Mouse (Mus musculus) bone marrow macrophage, adult 2 months (primary cell): ENCODE data around the gene Gm20388.

ENCODE experiments used
- CTCF ChIP-seq: IDR thresholded peaks from 2 replicates; pipeline ENCODE4 v1.5.1; 2012; ENCODE audit warnings: low read depth, mild to moderate bottlenecking, low read length, moderate library complexity
- POLR2A ChIP-seq: IDR thresholded peaks from 2 replicates; pipeline ENCODE4 v1.6.1; 2012; ENCODE audit warnings: mild to moderate bottlenecking, low read depth, low read length, borderline replicate concordance

DNA sequence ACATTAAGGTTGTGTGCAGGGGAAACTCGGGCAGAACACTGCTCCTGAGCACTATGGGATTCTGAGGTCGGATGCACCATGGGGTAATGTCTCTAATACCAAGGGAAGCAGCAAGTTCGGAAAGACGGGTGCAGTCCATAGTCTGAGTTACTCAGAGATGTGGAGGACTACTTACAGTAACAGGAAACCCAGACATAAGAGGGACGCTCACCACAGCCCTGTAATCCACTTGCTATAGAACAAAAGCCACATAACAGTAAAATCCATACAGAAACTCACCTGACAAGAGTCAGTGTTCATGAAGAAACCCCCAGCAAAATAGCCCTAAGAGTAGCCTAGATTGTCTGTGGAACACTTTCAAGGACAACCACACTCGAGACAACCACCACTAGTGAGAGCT is 3013.4 kb downstream of the Gm20388 start:
- TF ChIP-seq CTCF (no peak), POLR2A (no peak)
